Mouse (Mus musculus) gastrocnemius, postnatal 4 days (tissue): ENCODE measurements around the gene Alg12. TPM values are rescaled to one million over a fixed set of nuclear protein-coding genes. Genes with fewer than 3 reads are reported as not detected.
"Not testable (repeated sequence)": the region's sequence is repeated elsewhere in the genome, so short reads cannot be mapped to it uniquely, and the experiment has no call there.

Experiments
- DNase-seq, 2 experiments: peaks; one replicate each; pipeline ENCODE4 v3.0.0; 2021 to 2022; ENCODE audit warnings: low spot score in 2 of 2, mixed read lengths in 2 of 2
- total RNA-seq, 2 experiments: library from RNA; stranded (reverse); gene quantifications; 2 replicates each; pipeline ENCODE4 v1.2.3; 2021

The Alg12 gene
- total RNA-seq, 2 experiments from 2014 or later: 6.9 to 9.0 TPM

DNA sequence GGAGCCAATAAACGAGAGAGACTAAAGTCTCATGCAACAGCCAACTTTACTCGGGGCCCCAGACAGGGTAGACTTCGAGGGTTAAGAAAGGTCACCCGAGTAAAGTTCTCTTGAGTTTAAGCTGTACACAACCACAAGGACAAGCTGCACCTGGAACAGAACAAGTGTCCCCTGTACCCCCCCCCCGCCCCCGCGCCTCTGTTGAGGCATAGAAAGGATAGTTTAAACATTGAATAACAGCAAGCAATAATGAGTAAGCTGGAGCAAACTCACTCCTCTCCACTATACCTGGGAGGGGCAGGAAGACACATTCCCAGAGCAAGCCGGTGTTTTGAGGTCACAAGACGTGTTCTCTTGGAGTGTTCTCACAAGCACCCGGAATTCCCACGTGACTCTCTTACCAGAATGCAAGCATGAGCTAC is 19.2 kb downstream of the Alg12 start:
- DNase-seq: no peak

DNA sequence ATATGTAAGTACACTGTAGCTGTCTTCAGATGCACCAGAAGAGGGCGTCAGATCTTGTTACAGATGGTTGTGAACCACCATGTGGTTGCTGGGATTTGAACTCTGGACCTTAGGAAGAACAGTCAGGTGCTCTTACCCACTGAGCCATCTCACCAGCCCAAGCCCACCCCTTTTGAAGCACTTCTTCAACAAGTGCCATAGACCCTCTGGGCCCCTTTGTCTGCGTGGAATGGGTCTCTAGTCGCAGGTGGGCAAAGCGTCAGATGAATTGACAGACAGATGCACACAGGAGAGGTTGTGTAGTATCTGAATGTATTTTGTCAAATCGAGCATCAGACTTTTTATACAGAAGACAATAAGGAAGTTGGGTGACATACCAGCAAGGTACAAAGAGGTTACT is 24.4 kb downstream of the Alg12 start:
- DNase-seq: not testable (repeated sequence)

GRCm38 (mm10) chr15:88792140-88792850 is 26.8 kb downstream of the Alg12 start:
- no peak for DNase-seq

DNA sequence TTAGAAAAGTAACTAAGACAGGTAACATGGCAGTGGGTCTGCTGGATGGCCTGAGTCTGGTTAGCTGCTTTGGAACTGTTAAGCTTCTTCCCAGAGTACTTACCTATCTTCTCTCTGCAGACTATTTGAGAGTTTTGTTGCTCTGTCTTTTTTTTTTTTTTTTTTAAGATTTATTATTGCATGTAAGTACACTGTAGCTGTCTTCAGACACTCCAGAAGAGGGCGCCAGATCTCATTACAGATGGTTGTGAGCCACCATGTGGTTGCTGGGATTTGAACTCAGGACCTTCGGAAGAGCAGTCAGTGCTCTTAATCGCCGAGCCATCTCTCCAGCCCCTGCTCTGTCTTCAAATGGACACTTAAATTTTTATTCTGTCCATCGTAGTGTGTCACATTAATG is 44.5 kb downstream of the Alg12 start:
- not testable (repeated sequence) for DNase-seq

DNA sequence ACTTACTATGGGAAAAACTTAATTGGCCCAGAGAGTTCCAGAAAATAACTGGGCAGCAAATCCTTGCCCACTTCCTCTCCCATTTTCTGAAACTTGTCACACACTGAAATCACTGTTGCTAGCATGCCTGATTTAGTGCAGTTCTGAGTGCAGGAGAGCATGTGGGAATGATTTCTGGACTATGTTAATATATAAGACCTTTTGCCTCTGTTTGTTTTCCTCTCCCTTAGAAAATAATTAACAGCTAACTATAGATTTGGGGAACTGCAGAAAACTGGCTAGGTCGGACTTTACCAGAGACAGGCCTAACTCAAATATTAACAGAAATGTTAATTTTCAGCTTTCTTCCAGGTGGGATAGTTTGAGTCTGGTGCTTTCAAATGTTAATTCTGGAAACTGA is 50.6 kb downstream of the Alg12 start:
- no peak for DNase-seq

- DNase-seq: not testable (repeated sequence)
These were observed 53.0 kb downstream of the Alg12 start for GRCm38 (mm10) chr15:88766139-88766538.

DNA sequence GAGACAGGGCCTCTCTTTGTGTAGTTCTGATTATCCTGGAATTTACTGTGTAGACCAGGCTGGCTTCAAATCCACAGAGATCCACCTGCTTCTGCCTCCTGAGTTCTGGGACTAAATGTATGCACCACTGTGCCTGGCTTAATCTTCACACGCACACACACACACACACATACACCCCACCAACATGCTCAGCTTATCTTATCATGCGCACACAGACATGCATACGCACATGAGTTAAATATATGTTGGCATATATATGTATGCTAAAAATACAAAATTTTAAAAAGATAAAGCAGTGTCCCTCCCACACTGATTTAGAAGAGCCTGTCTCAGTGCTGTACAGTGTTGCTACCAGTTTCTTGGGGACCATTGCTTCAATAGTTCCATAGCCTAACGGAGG is 57.6 kb downstream of the Alg12 start:
- no peak for DNase-seq

- no peak for DNase-seq
These were observed 61.1 kb downstream of the Alg12 start for GRCm38 (mm10) chr15:88758061-88758460.

DNA sequence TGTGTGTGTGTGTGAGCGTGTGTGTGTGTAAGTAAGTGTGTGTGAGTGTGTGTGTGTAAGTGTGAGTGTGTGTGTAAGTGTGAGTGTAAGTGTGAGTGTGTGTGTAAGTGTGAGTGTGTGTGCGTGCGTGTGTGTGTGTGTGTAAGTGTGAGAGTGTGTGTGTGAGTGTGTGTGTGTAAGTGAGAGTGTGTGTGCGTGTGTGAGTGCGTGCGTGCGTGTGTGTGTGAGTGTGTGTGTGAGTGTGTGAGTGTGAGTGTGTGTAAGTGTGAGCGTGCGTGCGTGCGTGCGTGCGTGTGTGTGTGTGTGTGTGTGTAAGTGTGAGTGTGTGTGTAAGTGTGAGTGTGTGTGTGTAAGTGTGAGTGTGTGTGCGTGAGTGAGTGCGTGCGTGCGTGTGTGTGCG is 63.4 kb downstream of the Alg12 start:
- no peak for DNase-seq

Other genes starting within 250 kb of the Alg12 start
- gene Zdhhc25, start 219.0 kb downstream of the Alg12 start, total RNA-seq: not detected
- gene Brd1, start 85.1 kb downstream of the Alg12 start, total RNA-seq: 10 to 100 TPM; 39.5 to 44.5 TPM
- 10 to 100 TPM; 14.2 to 14.8 TPM for gene Zbed4, start 67.7 kb downstream of the Alg12 start, total RNA-seq
- 10 to 100 TPM; 20.8 to 22.0 TPM for gene Creld2, start 328 bp upstream of the Alg12 start, total RNA-seq
- gene Pim3, start 42.9 kb upstream of the Alg12 start, total RNA-seq: 10 to 100 TPM; 18.5 to 21.0 TPM
- gene Ttll8, start 135.1 kb upstream of the Alg12 start, total RNA-seq: under 1 TPM in 1 of 2 experiments, not detected in 1; 0.10 TPM
- gene Mlc1, start 159.7 kb upstream of the Alg12 start, total RNA-seq: under 1 TPM in 1 of 2 experiments, not detected in 1; 0.12 TPM
- gene Mov10l1, start 163.6 kb upstream of the Alg12 start, total RNA-seq: under 1 TPM in 1 of 2 experiments, not detected in 1; 0.44 TPM
- under 1 TPM; 0.13 to 0.15 TPM for gene Panx2, start 240.4 kb upstream of the Alg12 start, total RNA-seq